Mouse (Mus musculus) right cerebral cortex, adult 18-20 months (tissue): Measurements from ENCODE around the gene Cs.
"Not testable (repeated sequence)": the region's sequence is repeated elsewhere in the genome, so short reads cannot be mapped to it uniquely, and the experiment has no call there.

Source experiments
- DNase-seq: peaks from one replicate; pipeline ENCODE4 v3.0.0; 2022; ENCODE audit warnings: mixed read lengths

The Cs gene

GRCm38 (mm10) chr10:128337306-128338181, at the start of gene Cs:
Gene Cs (plus strand): TSS chr10:128337734.
- DNase-seq: peak; percentile 96

- DNase-seq: not testable (repeated sequence)
Measured at GRCm38 (mm10) chr10:128290594-128290993, 46.9 kb upstream of the Cs start.

DNA sequence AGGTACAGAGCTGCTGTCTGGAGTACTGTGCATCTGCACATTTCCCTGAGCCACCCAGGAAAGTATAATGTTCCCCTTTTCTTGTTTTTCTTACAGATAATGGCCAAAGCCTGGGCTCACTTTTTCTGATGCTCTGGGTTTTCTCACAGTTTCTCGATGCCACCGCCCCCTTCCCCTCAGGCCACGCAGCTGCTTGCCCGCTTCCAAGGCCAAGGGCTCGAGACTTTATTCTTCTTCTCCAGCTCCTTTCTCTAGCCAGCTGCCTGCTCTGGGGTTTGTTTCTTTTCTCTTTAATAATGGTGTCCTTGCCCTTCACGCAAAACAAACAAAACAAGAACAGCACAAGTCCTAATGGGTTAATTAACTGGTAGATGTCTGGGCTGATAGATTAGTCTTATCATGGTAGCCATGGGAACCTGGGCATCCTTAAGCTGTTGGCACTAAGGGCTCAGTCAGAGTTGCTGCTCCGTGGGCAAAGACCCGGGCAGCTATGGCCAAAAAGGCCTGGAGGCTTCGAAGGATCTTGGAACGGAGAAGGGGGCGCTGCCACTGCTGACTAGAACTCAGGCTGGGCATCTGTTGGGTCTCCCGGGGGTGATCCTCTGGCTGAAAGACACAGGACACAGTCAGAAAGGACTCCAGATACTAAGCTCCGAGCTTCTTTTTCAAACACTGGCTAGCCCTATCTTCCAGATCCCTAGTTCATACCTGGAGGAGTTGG, 41.0 kb upstream of the Cs start:
- no peak for DNase-seq

- DNase-seq: no peak
Measured at GRCm38 (mm10) chr10:128297221-128297620, 40.3 kb upstream of the Cs start.

- no peak for DNase-seq
Measured at GRCm38 (mm10) chr10:128297622-128298021, 39.9 kb upstream of the Cs start.

GRCm38 (mm10) chr10:128298243-128298642, 39.3 kb upstream of the Cs start:
- no peak for DNase-seq

GRCm38 (mm10) chr10:128298702-128299171, 38.8 kb upstream of the Cs start, which contains the start of gene Il23a:
Gene Il23a (minus strand): TSS chr10:128298752.
- no peak for DNase-seq

DNA sequence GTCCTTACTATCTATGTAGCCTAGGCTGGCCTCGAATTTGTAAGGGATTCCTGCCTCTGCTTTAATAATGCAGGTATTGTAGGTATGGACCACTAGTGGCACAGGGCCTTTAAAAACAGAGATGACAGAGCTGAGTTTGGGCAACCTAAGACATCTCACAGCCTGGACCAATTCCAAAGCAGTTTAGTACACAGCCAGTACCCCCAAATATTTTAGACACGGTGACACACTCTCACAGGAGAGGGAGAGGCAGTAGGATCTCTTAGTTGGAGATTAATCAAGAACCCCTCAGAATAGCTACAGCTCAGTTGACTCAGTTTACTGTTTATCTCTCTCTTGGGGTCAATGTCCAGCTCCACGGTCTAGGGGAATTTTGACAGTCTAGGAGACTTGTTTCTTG, 35.2 kb upstream of the Cs start:
- DNase-seq: no peak

DNA sequence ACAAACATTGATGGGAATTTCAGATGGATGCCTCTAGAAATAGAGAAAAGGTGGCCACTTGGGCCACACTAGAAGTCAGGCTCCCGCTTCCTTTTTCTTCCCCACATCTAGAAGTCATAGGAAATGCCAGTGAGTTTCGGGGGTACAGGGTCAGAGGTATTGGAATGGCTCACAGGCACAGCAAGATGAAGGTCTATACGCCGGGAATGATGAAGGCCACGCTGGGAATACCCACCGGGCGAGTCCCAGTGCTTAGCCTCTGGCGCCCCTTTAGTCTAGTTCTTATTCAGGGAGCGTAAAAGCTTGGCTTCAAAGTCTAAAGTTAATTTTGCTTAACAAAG, 34.8 kb upstream of the Cs start:
- DNase-seq: no peak

- DNase-seq: peak; percentile 100
Measured at GRCm38 (mm10) chr10:128303126-128304021, 34.2 kb upstream of the Cs start, which contains the start of gene Pan2. Gene Pan2 (plus strand): TSS chr10:128303335.

GRCm38 (mm10) chr10:128309654-128310053, 27.9 kb upstream of the Cs start:
- DNase-seq: no peak

- no peak for DNase-seq
Measured at GRCm38 (mm10) chr10:128310177-128310576, 27.4 kb upstream of the Cs start.

DNA sequence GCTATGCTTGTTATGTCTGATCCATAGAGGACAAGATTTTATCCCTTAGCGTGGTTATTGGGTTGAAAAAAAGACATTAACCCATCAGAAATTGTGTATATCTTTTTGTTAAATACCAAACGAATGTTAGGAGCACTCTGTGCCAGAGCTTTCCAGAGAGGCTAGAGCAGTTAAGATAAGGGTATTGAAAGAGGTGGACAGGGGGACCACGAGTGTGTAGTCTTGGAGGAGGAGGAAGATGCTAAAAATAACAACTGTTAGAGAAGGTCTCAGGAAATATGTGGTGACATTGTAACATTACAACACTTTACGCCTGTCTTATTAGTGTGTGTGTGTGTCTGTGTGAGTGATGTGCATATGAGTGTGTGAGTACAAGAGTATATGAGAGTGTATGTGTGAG, 26.6 kb upstream of the Cs start:
- no peak for DNase-seq

- no peak for DNase-seq
Measured at GRCm38 (mm10) chr10:128315578-128315977, 22.0 kb upstream of the Cs start.

DNA sequence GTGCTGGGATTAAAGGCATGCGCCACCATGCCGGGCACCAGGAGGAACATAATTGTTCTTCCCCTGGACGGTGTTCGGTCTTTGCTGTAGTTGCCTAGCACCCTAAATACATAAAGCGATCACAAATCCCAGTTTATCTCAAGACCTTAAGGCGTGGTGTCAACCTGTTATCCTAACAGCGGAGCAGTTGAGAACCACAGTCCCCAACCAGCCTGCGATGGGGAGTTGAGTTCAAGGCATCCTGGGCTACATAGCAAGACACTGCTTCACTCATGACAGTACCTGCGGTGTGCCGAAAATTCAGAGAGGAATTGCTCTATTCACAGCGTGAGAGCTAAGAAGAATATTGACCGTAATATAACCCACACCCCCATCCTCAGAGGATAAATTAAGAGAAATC, 15.9 kb upstream of the Cs start:
- no peak for DNase-seq

GRCm38 (mm10) chr10:128322141-128323108, 15.1 kb upstream of the Cs start, which contains the start of gene Cnpy2:
Gene Cnpy2 (plus strand): TSS chr10:128322459.
- peak; percentile 82 for DNase-seq

- no peak for DNase-seq
Measured at GRCm38 (mm10) chr10:128323516-128323915, 14.0 kb upstream of the Cs start.

DNA sequence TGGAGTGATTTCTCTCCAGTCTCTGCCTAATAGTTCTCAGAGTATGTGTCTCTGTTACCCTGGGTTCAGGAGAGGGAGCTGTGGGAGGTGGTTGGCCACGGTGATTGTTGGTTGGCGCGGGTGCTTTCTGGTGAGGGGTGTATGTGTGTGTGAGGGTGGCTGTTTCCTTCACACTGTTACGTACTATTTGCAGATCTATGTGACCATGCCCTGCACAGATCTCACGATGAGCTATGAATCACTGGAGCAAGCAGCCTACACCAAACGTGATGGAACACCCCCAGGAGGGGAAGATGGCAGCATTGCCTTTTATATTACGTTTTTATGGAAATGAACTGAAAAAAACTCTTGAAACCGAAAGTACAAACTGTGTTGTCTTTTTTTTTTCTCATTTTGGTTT, 10.7 kb upstream of the Cs start:
- DNase-seq: peak; percentile 26

DNA sequence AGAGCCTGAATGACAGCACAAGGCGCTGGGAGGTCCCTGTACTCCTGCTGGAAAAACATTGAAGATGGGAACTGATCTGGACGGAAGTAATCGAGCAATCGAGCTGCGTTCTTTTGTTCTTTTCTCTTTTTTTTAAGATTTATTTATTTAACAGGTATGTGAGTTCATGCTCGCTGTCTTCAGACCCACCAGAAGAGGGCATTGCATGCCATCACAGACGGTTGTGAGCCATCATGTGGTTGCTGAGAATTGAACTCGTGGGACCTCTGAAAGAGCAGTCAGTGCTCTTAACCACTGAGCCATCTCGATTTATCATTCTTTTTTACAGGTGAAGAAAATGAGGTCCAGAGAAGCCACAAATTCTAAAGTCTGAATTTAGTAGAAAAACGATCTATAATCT, 9.9 kb upstream of the Cs start:
- DNase-seq: no peak

GRCm38 (mm10) chr10:128332358-128333249, 4.9 kb upstream of the Cs start:
- not testable (repeated sequence) for DNase-seq
